Mouse (Mus musculus) liver, embryonic 16.5 days (tissue): ENCODE results near the gene Fam198b. TPM values are rescaled to one million over a fixed set of nuclear protein-coding genes. Genes with fewer than 3 reads are reported as not detected.

ENCODE experiments used
- ATAC-seq: fragments of 200-750 bp; cut with Nextera tagmentation; 2 replicates; pipeline ENCODE4 v1.8.0; 2017; ENCODE audit warnings: low read depth, mild to moderate bottlenecking, moderate number of reproducible peaks, moderate library complexity
- H3K27ac ChIP-seq: fragments of 300-500 bp; sonication (generic); 2 replicates; pipeline ENCODE4 v1.5.1; 2014; ENCODE audit warnings: mild to moderate bottlenecking, low read length
- H3K27me3 ChIP-seq: fragments of 300-500 bp; sonication (generic); 2 replicates; pipeline ENCODE4 v1.6.1; 2014; ENCODE audit warnings: low read depth, low read length, mixed read lengths; ENCODE audit not compliant: control insufficient read depth, insufficient read depth
- H3K36me3 ChIP-seq: fragments of 300-500 bp; sonication (generic); 2 replicates; pipeline ENCODE4 v1.6.1; 2014; ENCODE audit warnings: mild to moderate bottlenecking; ENCODE audit not compliant: control insufficient read depth, insufficient read depth
- H3K4me1 ChIP-seq: fragments of 300-500 bp; sonication (generic); 2 replicates; pipeline ENCODE4 v1.6.1; 2014; ENCODE audit warnings: low read depth, low read length, mixed read lengths; ENCODE audit not compliant: control insufficient read depth
- H3K4me2 ChIP-seq: fragments of 300-500 bp; sonication (generic); 2 replicates; pipeline ENCODE4 v1.6.1; 2014; ENCODE audit warnings: low read depth, low read length, mixed read lengths
- H3K4me3 ChIP-seq: fragments of 300-500 bp; sonication (generic); 2 replicates; pipeline ENCODE4 v1.5.1; 2014; ENCODE audit warnings: low read depth, mild to moderate bottlenecking, low read length
- H3K9ac ChIP-seq: fragments of 300-500 bp; sonication (generic); 2 replicates; pipeline ENCODE4 v1.6.1; 2014; ENCODE audit warnings: low read depth, low read length
- H3K9me3 ChIP-seq: fragments of 300-500 bp; sonication (generic); replicated peaks from 2 replicates; pipeline ENCODE4 v1.6.1; 2016; ENCODE audit warnings: low read length; ENCODE audit not compliant: control insufficient read depth
- WGBS: fragments of 180-500 bp; shearing (Covaris S2); extraction: QIAGEN DNeasy Blood & Tissue Kit; methylation state at CpG from one replicate; pipeline ENCODE4 v1.1.7; 2014; ENCODE audit not compliant: insufficient replicate concordance; 5-methylcytosine and 5-hydroxymethylcytosine counted together
- polyA plus RNA-seq: library from polyadenylated mRNA; unstranded; fragments of >200 nt; fragmentation: Nextera tagmentation; extraction: Ambion mirVana; gene quantifications from 2 replicates; pipeline ENCODE4 v1.2.1, GENCODE M21; 2015

Fam198b gene
- polyA plus RNA-seq, 1 experiment from 2014 or later, result 0.83 TPM

GRCm38 (mm10) chr3:79904238-79904757 lies 20.0 kb downstream of the Fam198b start:
- Histone ChIP-seq H3K9me3 (no peaks in the 10 kb centered on the region), H3K27me3 (no peaks in the 10 kb centered on the region), H3K4me1 (no peaks in the 10 kb centered on the region; the same call in 1 of the 2 replicates), H3K4me2 (no peak overlapping the region), H3K27ac (no peak overlapping the region), H3K9ac (no peak overlapping the region), H3K4me3 (no peak overlapping the region), H3K36me3 (no peaks in the 10 kb centered on the region)
- WGBS, result 64% methylated on average over 10 of the region's 10 CpGs
- ATAC-seq, result no peak

GRCm38 (mm10) chr3:79905397-79905796 lies 21.1 kb downstream of the Fam198b start:
- Histone ChIP-seq H3K9ac (no peak overlapping the region), H3K27ac (no peak overlapping the region), H3K27me3 (no peaks in the 10 kb centered on the region), H3K4me3 (no peak overlapping the region), H3K9me3 (no peaks in the 10 kb centered on the region), H3K4me2 (no peak overlapping the region), H3K4me1 (no peaks in the 10 kb centered on the region; the same call in 1 of the 2 replicates), H3K36me3 (no peaks in the 10 kb centered on the region)
- no peak for ATAC-seq

GRCm38 (mm10) chr3:79906250-79907045 lies 22.1 kb downstream of the Fam198b start:
- WGBS, result 25% methylated on average over 5 of the region's 5 CpGs
- Histone ChIP-seq H3K9me3 (no peaks in the 10 kb centered on the region), H3K4me2 (no peak overlapping the region), H3K36me3 (no peaks in the 10 kb centered on the region), H3K27ac (no peak overlapping the region), H3K27me3 (no peaks in the 10 kb centered on the region), H3K4me3 (no peak overlapping the region), H3K9ac (no peak overlapping the region), H3K4me1 (no peaks in the 10 kb centered on the region; the same call in 1 of the 2 replicates)
- no peak for ATAC-seq

GRCm38 (mm10) chr3:79907223-79907622 lies 22.9 kb downstream of the Fam198b start:
- H3K27me3 ChIP-seq, result no peaks in the 10 kb centered on the region
- no peak overlapping the region for H3K4me2 ChIP-seq
- no peaks in the 10 kb centered on the region; the same call in 1 of the 2 replicates for H3K4me1 ChIP-seq
- no peak for ATAC-seq
- no peaks in the 10 kb centered on the region for H3K9me3 ChIP-seq
- WGBS, result 12% methylated on average over 7 of the region's 7 CpGs
- H3K27ac ChIP-seq, result no peak overlapping the region
- H3K36me3 ChIP-seq, result no peaks in the 10 kb centered on the region
- no peak overlapping the region for H3K9ac ChIP-seq
- no peak overlapping the region for H3K4me3 ChIP-seq

- H3K27ac ChIP-seq, result no peak overlapping the region
- no peak overlapping the region for H3K9ac ChIP-seq
- no peaks in the 10 kb centered on the region for H3K36me3 ChIP-seq
- no peak overlapping the region for H3K4me3 ChIP-seq
- ATAC-seq, result peak; percentile 41; the same call in 1 of the 2 replicates
- no peaks in the 10 kb centered on the region; the same call in 1 of the 2 replicates for H3K4me1 ChIP-seq
- WGBS, result 15% methylated on average over 10 of the region's 10 CpGs
- H3K4me2 ChIP-seq, result no peak overlapping the region
- H3K9me3 ChIP-seq, result no peaks in the 10 kb centered on the region
- H3K27me3 ChIP-seq, result no peaks in the 10 kb centered on the region
These were observed 26.2 kb downstream of the Fam198b start for GRCm38 (mm10) chr3:79910375-79911141.

GRCm38 (mm10) chr3:79911166-79911565 lies 26.8 kb downstream of the Fam198b start:
- H3K27me3 ChIP-seq, result no peaks in the 10 kb centered on the region
- no peaks in the 10 kb centered on the region for H3K36me3 ChIP-seq

GRCm38 (mm10) chr3:79914012-79914411 lies 29.7 kb downstream of the Fam198b start:
- Histone ChIP-seq H3K36me3 (no peaks in the 10 kb centered on the region), H3K9me3 (no peaks in the 10 kb centered on the region), H3K4me2 (no peak overlapping the region), H3K27ac (no peak overlapping the region), H3K9ac (no peak overlapping the region), H3K4me3 (no peak overlapping the region), H3K27me3 (no peaks in the 10 kb centered on the region), H3K4me1 (no peaks in the 10 kb centered on the region)
- WGBS, result 36% methylated on average over 5 of the region's 5 CpGs
- no peak for ATAC-seq

More at GRCm38 (mm10) chr3:79911166-79911565, 26.8 kb downstream of the Fam198b start:
- WGBS, result 16% methylated on average over 3 of the region's 3 CpGs
- Histone ChIP-seq H3K4me2 (no peak overlapping the region), H3K9me3 (no peaks in the 10 kb centered on the region), H3K27ac (no peak overlapping the region), H3K4me1 (no peaks in the 10 kb centered on the region; the same call in 1 of the 2 replicates), H3K4me3 (no peak overlapping the region), H3K9ac (no peak overlapping the region)
- ATAC-seq, result no peak

- Histone ChIP-seq H3K4me1 (no peaks in the 10 kb centered on the region), H3K27ac (no peak overlapping the region), H3K4me2 (no peak overlapping the region), H3K9ac (no peak overlapping the region), H3K9me3 (no peaks in the 10 kb centered on the region), H3K36me3 (no peaks in the 10 kb centered on the region), H3K27me3 (no peaks in the 10 kb centered on the region), H3K4me3 (no peak overlapping the region)
- WGBS, result 57% methylated on average over 5 of the region's 5 CpGs
- no peak for ATAC-seq
These were observed 31.9 kb downstream of the Fam198b start for GRCm38 (mm10) chr3:79916185-79916584.

- no peak for ATAC-seq
- H3K27ac ChIP-seq, result no peak overlapping the region
- no peak overlapping the region for H3K4me3 ChIP-seq
- no peaks in the 10 kb centered on the region for H3K36me3 ChIP-seq
- no peak overlapping the region for H3K9ac ChIP-seq
- no peak overlapping the region for H3K4me2 ChIP-seq
- no peaks in the 10 kb centered on the region for H3K4me1 ChIP-seq
- H3K9me3 ChIP-seq, result no peaks in the 10 kb centered on the region
- no peaks in the 10 kb centered on the region for H3K27me3 ChIP-seq
These were observed 34.4 kb downstream of the Fam198b start for GRCm38 (mm10) chr3:79918761-79919160.
